Mouse (Mus musculus) megakaryocyte, embryonic 14.5 days (primary cell): ENCODE measurements around the gene Serp2.

ENCODE experiments used
- FLI1 ChIP-seq: IDR thresholded peaks from 2 replicates; pipeline ENCODE4 v1.6.1; 2012; ENCODE audit warnings: low read length, inconsistent platforms, mixed read lengths
- GATA1 ChIP-seq: IDR thresholded peaks from 3 replicates; pipeline ENCODE4 v1.6.1; 2012; ENCODE audit warnings: mixed read lengths, low read length, inconsistent platforms, borderline replicate concordance

- no peak for TF ChIP-seq FLI1
- TF ChIP-seq GATA1: no peak
Measured at GRCm38 (mm10) chr14:76503231-76503851, 53.3 kb downstream of the Serp2 start.
